Mouse (Mus musculus) adrenal gland, adult 18-20 months (tissue): ENCODE results near the gene Gm29609. TPM values are rescaled to one million over a fixed set of nuclear protein-coding genes. Genes with fewer than 3 reads are reported as not detected.
"Not testable (repeated sequence)": the region's sequence is repeated elsewhere in the genome, so short reads cannot be mapped to it uniquely, and the experiment has no call there.

Source experiments
- DNase-seq, 2 experiments: peaks; one replicate each; pipeline ENCODE4 v3.0.0; 2021 to 2022; ENCODE audit warnings: low spot score in 2 of 2
- long read RNA-seq, 2 experiments: library from polyadenylated mRNA; stranded (forward); transcript quantifications; one replicate each; pipeline ENCODE4 v2.0.0; 2021
- total RNA-seq, 2 experiments: library from RNA; stranded (reverse); gene quantifications; 1 replicate in 1 of 2; 2 replicates in 1 of 2; pipeline ENCODE4 v1.2.3; 2021

Gene Gm29609
- total RNA-seq, result 1 to 10 TPM; 1.9 to 2.2 TPM
- long read RNA-seq, experiment 1, result 0 reads
- long read RNA-seq, experiment 2, partial matches to known transcripts, result 1 of 1 reads
- long read RNA-seq, experiment 2, other reads (novel, unspliced or antisense), result 0 of 1 reads

DNA sequence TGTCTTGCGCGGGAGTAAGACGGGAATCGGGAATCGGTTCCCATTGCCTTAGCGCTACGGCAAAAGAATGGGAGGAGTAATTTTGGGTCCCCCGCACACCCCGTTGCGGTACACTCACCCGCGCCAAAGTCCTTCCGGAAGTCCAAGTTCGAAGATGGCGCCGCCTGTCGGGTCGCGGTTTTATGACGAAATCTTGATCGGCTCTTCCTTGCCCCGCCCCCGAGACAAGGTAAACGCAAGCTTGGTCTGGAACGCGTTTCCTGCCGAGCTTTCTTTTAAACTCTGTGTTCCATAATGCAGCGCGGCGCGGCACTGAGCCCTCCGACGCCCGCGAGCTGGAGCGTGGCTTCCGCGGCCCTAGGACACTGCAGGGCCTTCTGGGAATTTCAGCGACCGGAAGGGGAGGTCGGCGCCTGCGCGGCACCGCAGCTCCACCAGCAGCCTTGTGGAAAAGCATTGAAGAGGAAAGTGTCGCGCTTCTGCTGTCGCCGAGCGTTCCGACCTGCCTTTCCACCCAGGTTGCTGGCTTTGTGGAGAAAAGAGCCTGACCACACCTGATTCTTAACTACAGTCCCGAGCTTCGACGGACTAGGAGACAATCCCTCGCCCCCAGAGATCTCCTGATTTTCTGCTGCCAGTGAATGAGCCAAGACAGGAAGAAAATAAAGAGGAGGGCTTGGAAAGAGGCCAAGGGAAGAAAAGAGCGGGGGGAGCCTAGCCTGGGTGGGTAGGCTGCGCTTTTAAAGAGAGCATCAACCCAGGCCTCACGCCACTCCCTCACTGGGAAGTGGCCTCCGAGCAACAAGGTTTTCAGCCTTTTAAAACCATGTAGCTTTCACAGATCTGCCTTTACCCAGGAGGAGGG, at the start of gene Gm29609, which contains the start of gene Gtf3c2:
Gene Gm29609, minus strand, starts transcription at position 146 of the 865 bp plus-strand sequence.
Gene Gtf3c2, minus strand, starts transcription at position 379 of the 865 bp plus-strand sequence.
- DNase-seq, result peak; percentile 93

DNA sequence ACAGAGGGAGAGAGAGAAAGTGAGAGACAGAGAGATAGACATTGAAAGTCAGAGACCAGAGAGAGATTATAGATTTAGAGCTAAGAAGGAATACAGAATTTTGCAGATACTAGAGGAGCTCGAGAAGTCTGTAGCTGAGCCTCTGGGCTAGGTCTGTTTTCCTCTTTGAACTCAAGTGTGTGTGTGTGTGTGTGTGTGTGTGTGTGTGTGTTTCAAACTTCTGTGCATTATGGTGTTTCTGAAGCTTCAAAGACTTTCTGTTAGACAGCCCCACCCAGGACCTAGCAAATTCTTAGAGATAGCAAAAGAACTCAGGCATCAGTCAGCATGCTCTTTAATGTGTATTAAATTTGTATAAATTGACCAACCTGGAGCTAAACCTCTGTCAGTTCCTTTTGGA, 46.9 kb upstream of the Gm29609 start:
- DNase-seq, result no peak

DNA sequence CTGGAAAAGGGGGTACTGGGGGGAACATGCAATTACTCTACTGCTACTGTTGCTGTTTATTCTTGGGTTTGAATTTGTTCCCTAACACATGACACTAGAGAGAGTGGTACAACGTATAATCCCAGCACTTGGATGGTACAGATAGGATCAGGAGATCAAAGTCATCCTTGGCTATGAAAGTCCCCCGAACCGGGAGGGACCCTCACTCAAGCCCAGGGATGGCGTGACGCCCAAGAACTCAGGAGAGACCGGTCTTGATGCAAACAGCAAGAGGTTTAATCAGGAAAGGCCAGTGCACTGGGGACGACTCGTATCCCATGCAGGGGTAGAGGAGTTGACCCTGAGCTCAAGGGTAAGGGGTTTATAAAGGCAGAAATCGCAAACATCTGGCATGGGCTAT, 43.0 kb upstream of the Gm29609 start:
- DNase-seq, result no peak

DNA sequence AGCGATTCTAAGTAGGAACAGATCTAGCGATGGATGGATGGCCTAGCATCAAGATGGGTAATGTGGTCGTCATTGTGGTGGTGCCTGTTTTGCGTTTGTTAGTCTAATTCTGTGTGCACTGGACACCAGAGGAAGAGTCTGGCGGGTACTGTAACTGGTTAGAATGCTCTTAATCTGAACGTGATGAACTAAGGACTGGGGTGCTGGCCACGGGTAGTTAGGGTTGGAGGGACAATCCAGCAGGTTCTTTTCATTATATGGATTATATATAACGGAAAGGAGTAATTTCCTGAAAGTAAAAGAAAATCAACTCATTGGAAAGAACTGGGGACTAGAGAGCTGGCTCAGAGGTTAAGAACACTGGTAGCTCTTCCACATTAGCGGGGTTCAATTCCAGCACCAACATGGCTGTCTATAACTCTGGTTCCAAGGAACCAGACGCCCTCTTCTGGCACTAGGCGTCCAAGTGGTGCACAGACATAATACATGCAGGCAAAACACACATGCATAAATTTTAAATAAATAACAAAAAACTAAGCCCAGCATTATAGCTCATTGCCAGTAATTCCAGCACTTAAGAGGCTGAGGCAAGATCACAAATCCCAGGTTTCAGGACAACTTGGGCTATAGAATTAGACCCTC, 41.7 kb upstream of the Gm29609 start:
- peak in 1 of 2 experiments; percentile 29 for DNase-seq

- DNase-seq, result peak; percentile 97 to 99
Observed at GRCm38 (mm10) chr5:31220448-31221303, 41.0 kb upstream of the Gm29609 start, which contains the start of gene Ppm1g. Ppm1g (minus strand) TSS chr5:31220687.

DNA sequence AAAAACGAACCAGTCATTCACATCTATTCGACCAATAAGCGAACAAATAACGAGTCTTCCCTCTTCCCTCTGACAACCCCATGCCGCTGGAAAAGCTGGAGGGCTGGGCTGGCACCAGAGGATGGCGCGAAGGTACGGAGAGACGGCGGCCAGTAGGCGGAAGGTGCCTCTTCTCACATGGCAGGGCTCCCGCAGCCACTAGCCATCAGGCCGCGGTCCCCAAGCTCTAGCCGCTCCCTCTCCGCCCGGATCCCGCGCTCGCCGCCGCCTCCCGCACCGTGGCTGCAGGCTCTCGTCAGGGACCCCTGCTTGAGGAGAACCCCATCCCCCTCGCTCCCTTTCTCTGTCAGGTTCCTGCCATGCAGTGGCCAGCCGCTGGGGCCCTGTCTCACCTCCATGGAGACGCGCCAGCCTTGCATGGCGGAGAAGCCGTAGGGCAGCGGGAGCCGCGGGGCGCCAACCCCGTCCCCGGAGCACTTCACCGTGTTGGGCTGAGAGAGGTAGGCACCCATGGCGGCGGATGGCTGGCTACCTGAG, 40.3 kb upstream of the Gm29609 start:
- DNase-seq, result peak in 1 of 2 experiments; percentile 54

- no peak for DNase-seq
Observed at GRCm38 (mm10) chr5:31219474-31219873, 39.8 kb upstream of the Gm29609 start.

DNA sequence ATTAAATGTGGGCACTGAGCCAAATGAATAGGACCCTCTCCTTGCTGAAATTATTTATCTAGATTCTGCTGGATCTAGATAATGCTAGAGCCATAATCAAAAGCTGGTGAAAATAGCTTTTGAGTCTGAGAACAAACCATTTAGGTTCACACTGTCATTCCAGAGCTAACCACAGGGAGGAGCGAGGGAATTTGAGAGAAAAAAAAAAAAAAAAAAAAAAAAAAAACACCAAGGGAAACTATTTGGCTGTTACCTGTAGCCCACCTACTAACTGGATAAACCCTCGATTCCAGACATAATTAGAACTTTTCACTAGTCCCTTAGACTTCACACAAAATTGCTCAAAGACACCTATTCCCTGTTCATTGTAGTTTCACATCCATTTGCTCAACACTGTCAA, 39.4 kb upstream of the Gm29609 start:
- no peak for DNase-seq

DNA sequence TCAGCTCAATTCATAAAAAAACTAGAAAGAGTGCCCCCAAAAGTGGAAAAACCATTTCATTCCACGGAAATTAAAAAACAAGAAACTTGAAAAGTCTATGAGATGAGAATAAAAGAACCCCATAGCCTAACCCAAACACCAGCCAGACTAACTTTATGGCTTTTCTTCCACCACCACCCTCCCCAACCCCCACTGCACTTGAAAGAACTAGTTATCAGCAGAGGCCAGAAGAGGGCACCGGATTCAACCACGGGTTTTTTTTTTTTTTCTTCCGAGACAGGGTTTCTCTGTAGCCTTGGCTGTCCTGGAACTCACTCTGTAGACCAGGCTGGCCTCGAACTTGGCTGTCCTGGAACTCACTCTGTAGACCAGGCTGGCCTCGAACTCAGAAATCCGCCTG, 38.6 kb upstream of the Gm29609 start:
- no peak for DNase-seq

- not testable (repeated sequence) for DNase-seq
Observed at GRCm38 (mm10) chr5:31216554-31216953, 36.8 kb upstream of the Gm29609 start.

DNA sequence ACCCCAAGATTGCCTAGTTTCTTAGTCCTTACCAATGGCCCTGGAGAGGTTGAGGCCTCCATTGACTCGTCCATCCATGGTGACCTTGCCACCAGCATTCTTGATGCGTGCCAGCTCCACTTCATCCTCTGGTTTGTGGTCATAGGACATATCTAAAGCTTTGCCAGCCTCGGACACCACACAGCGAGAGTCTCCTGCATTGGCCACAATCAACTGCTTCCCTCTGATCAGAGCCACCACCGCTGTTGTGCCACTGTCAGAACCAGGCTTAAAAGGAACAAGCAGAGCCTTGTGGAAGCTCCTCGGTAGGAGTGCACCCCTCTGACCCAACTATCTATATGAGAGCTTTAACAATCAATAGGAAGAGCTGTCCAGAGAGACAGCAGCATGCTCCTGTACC, 24.7 kb upstream of the Gm29609 start:
- no peak for DNase-seq

DNA sequence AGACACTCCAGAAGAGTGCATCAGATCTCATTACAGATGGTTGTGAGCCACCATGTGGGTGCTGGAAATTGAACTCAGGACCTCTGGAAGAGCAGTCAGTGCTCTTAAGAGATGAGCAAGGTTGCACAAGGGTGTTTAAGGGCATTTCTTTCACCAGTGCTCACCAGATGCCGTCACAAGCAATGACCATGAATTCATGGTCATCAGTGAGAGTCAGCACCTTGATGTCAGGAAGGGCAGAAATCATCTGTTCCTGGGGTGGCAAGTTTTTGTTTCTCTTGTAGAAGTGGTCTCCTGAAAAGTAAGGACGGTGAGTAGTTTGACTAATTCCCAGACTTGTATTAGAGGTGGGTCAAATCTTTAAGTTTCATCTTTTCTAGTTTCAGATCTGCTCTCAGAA, 24.2 kb upstream of the Gm29609 start:
- no peak for DNase-seq

DNA sequence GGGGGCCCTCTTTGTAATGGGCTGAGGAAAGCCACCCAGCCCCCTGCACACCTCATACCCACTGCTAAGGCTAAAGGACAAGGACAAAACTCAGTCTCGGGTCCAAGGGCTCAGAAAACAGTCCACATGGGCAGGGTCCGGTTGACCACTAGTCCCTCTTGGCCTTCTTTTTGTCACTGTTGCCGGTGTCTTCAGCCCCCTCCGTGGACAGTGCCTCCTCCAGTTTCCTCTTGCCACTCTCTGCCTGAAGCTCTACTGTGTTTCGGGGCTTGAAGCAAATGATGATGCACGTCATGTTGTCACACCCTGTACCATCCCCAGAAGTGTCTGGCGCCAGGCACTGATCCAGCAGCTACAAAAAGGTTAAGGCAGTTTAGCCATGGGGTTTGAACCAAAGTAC, 23.2 kb upstream of the Gm29609 start:
- no peak for DNase-seq

GRCm38 (mm10) chr5:31201742-31202590, 22.3 kb upstream of the Gm29609 start, which contains the start of gene Zfp513:
Zfp513 (minus strand) TSS chr5:31202303.
- peak; percentile 82 to 87 for DNase-seq

- DNase-seq, result no peak
Observed at GRCm38 (mm10) chr5:31201042-31201741, 21.5 kb upstream of the Gm29609 start.

- peak in 1 of 2 experiments; percentile 17 for DNase-seq
Observed at GRCm38 (mm10) chr5:31200327-31200768, 20.6 kb upstream of the Gm29609 start.

DNA sequence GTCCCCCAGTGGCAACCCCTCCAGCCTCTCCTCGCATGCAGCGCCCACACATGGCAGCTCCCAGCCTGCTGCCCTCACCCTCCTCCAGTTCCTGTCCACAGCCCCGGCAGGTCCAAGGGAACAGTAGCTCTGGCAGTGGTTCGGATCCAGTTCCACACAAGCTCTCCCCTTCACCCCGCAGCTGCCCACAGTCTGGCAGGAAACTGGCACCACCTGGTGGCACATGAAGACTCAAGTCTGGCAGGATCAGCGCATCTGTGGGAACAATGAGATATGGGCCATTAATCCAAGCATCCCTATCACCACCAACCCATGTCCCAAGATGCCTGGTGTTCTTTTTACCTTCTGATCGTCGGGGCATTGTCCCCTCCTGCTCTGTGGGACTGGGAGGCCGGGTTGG, 20.2 kb upstream of the Gm29609 start:
- DNase-seq, result peak in 1 of 2 experiments; percentile 24

- no peak for DNase-seq
Observed at GRCm38 (mm10) chr5:31199321-31199892, 19.7 kb upstream of the Gm29609 start.
